Mouse (Mus musculus): Measurements from ENCODE around the gene Gprin2.

GRCm38 (mm10) chr14:34215451-34216127, 14.1 kb upstream of the Gprin2 start:
- TF ChIP-seq POLR2A (IDR thresholded peaks at IDR 0.05; ENCODE audit: borderline replicate concordance, insufficient read depth, low read length) (no peak), CTCF (IDR thresholded peaks at IDR 0.05; ENCODE audit: borderline replicate concordance, insufficient read depth, low read depth, low read length) (no peak)
